Mouse (Mus musculus): ENCODE measurements around the gene Gucy2d.

Gene Gucy2d

DNA sequence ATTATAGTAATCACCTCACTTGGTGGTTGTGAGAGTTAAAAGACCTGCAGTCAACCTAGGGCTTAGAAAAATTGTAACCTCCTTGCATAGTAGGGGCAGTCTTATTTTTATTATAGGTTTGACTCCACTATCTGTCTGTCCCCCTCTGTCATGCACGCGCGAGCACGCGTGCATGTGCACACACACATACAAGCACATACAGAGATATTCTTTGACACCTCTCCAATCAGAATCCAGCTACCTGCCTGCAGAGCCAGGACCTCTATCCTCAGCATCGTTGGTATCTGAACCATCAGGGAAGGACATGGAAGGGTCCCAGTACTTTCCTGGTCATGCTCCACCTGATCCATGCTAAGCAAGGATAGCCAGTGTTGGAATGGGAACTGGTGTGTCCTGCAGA lies 50.7 kb downstream of the Gucy2d start:
- no peak for DNase-seq

DNA sequence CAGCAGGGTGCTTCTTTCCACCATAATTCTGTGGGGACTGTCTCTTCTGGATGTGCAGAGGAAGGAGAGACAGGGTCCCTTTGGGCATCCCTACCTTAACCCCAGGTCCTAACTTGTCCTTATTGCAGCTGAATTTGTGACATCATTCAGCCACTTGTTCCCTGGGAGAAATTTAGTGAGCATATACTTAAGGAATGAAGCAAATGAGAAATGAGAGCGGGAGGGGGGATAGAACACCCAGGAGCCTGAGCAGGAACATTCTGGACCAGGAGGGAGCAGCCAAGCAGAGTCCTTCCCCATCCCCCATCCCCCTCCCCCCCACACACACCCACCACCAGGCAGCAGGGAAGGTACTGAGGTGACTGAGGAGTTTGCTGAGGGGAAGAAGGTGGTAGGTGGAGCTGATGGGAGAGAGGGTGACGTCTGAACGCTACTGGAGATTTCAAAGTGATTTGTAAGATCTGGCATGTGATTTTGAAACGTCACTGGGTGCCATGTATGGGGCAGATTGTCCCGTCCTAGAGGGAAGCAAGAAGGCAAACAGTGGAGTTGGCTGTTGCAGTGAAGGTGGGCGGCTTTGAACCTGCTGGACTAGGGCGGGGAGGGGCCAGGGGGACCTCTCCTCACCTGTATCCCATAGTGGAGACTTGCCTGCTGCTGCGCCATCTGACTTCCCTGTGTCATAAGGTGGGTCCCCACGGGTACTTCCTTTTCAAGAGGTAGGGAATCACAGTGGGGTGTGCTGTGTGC lies 51.4 kb downstream of the Gucy2d start:
- DNase-seq = no peak

DNA sequence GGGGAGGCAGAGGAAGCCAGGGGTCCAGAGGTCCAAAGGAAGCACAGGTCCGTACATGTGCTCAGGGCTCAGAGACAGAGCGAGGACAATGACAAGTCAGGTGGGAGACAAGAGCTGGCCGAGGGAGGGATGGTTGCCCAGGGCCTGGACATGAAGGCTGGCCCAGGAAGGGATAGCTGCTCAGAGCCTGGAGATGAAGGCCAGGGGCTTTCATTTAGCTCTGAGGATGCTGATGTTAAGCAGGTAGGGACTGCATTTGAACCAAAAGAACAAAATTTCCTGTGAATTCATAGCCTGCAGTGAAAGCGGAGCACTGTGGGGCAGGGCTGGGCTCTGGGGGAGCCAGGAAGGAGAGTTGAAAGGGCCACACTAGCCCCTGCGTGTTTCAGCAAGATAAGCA lies 52.1 kb downstream of the Gucy2d start:
- DNase-seq = no peak

DNA sequence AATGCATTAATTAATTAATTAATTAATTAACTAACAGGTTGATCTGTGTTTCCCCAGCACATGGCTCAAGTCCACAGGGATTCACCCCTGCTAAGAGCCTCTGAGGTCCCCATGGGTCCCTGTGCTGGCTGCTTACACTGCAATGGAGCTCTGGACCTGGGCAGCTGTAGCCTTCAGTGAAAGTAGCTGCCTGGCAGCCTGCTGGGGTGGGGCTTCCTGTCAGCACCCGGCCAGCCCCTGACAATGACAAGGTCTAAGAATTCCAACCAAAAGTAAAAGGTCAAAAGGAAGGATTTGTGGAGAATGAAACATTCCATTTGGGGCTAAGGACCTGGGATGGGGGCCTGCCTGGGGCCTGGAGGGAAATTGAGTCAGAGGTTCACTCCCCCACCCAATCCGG lies 53.1 kb downstream of the Gucy2d start:
- DNase-seq = no peak

DNA sequence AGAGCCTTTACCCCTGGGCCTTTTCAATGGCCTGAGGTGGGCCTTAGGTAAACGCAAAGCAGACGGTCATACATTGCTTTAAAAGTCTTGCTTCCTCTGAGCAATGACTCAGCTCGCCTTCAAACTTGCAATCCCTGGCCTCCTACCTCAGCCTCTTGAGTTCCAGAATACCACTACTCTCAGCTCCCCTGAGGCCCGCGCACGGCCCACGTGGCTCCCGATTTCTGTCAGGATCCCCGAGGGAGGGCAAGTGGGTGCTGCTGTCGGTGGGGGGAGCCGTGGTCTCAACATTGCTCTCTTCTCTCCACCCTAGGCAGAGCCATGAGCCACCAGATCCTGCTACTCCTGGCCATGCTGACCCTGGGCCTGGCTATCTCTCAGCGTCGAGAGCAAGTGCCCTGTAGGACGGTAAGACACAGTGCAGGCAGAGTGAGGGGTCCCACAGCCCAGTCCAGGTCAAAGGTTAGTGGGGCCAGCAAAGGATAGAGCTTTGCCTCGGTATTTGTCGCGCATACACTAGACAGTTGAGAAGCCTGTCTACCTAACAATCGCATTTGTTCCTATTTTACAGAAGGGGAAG lies 53.8 kb downstream of the Gucy2d start:
- no peak for DNase-seq

DNA sequence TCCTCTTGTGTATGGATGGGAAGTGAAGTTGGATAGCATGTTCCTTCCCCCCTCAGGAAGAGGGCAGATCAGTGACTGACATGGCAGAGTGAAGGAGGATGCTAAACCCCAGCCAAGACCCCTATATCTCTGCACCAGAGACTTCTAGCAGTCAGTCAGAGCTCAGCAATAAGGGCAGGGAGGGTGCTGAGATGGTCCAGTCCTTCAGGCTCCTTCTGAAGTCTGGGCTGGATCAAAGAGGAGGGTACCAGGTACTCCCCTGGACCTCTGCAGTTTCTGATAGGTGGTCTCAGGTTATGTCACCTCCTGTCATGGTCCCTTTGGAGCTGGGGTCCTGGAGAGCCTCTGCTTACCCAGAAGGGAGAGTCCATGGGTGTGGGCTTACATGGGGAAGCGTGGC lies 55.4 kb downstream of the Gucy2d start:
- DNase-seq = no peak

DNA sequence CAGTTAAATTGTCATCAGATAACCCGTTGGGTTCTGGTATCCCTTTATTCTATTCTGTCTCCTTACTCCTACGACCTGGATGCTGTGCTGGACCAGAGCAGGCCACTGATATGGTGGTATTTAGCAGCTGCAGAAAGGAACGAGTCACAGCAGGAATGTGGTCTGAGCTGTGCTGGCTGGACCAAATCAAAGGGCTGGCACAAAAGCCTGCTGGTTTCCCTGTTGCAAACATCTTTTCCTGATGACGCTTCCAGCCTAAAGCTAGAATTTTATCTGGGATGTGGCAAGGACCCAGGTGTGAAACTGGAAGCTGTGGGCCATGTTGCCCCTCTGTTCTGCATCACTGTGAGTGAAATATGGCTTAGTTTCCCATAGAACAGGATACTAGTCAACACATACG lies 57.2 kb downstream of the Gucy2d start:
- DNase-seq = no peak

DNA sequence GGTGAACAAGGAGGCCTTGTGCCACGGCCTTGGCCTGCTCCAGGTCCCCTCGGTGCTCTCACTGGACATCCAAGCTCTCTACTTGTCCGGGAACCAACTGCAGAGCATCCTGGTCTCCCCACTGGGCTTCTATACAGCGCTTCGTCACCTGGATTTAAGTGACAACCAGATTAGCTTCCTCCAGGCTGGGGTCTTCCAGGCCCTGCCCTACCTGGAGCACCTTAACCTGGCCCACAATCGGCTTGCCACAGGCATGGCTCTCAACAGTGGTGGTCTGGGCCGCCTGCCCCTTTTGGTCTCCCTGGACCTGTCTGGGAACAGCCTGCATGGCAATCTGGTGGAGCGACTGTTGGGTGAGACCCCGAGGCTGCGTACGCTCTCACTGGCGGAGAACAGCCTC lies 57.9 kb downstream of the Gucy2d start:
- no peak for DNase-seq

DNA sequence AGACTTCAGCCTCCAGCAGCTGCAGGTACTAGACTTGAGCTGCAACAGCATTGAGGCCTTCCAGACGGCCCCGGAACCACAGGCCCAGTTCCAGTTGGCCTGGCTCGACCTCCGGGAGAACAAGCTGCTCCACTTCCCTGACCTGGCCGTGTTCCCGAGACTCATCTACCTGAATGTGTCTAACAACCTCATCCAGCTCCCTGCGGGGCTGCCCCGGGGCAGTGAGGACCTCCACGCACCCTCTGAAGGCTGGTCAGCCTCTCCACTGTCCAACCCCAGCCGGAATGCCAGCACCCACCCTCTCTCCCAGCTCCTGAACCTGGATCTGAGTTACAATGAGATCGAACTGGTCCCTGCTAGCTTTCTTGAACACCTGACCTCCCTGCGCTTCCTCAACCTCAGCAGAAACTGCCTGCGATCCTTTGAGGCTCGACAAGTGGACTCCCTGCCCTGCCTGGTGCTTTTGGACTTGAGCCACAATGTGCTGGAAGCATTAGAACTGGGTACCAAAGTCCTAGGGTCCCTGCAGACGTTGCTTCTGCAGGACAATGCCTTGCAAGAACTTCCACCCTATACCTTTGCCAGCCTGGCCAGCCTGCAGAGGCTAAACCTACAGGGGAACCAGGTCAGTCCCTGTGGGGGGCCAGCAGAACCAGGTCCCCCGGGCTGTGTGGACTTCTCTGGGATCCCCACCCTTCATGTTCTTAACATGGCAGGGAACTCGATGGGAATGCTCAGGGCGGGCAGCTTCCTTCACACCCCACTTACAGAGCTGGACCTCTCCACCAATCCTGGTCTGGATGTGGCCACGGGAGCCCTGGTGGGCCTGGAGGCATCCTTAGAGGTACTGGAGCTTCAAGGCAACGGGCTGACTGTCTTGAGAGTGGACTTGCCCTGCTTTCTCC lies 58.7 kb downstream of the Gucy2d start:
- DNase-seq = no peak

DNA sequence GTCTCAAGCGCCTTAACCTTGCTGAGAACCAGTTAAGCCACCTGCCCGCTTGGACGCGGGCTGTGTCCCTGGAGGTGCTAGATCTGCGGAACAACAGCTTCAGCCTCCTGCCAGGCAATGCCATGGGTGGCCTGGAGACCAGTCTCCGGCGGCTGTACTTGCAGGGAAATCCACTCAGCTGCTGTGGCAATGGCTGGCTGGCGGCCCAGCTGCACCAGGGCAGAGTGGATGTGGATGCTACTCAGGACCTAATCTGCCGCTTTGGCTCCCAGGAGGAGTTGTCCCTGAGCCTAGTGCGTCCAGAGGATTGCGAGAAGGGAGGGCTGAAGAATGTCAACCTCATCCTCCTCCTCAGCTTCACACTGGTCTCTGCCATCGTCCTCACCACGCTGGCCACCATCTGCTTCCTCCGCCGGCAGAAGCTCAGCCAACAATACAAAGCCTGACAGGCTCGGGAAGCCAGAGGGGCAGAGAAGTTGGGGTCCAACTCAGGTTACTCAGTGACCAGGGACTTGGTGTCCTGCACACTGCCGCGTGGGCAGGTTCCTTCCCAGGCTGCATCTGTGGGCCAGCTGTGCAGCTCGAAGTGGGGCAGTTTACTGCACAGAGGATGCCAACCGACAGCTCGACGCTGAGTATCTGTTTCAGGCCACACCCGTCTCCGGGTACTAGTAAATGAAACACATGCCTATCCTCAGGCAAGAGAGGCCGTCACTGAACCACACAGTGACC lies 59.5 kb downstream of the Gucy2d start:
- no peak for DNase-seq

DNA sequence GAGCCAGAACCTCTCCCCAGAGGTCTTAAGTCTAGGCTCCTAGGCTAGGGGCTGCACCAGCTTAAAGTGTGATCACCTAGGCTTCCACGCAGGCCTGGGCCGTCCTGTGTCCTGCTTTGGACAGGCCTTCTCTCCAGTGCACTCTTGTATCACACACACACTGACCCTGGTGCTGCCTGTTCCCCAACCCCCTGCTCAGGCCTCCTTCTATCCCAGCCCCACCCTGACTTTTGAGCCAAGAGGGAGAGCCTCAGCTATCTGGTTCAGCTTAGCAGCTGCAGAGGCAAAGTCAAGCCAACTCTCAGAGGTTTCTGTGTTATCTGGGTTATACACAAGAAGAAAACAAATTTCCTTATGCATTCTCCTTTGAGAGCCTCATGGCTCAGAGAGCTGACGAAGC lies 60.3 kb downstream of the Gucy2d start:
- DNase-seq = no peak

DNA sequence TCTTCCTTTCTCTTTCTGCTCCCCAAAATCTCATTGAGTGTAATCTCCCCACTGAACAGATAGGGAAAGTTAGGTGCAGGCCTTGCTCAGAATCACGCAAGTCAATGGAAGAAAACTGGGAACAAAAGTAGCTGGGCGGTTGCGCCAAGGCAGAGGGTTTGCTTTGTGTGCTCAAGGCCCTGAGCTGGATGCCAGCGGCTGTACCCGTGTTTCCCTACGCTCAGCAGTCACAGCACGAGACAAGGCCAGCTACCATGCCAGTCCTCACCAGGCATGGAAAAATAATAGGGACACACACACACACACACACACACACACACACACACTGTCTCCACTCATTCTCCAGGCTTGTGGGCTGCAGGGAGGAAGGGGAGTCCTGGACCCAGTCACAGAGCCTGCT lies 60.9 kb downstream of the Gucy2d start:
- DNase-seq = no peak

DNA sequence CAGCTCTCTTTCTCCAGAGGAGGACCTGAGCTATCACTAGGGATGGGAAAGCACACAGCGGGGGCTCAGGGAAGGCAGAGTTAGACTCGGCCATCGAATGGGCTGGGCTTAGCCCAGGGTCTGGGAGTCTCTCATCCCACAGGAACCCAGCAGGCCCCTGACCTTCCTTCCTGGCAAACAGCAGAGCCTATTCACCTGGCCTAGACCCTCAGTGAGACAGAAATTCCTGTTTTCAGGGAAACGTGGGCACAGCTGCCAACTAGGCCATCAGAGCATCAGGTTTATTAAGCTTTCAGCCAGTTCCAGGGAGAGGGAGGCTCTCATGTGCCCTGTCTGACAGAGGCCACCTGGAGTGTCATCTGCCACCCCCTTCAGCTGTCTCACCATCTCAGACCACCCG lies 62.7 kb downstream of the Gucy2d start:
- DNase-seq = no peak

DNA sequence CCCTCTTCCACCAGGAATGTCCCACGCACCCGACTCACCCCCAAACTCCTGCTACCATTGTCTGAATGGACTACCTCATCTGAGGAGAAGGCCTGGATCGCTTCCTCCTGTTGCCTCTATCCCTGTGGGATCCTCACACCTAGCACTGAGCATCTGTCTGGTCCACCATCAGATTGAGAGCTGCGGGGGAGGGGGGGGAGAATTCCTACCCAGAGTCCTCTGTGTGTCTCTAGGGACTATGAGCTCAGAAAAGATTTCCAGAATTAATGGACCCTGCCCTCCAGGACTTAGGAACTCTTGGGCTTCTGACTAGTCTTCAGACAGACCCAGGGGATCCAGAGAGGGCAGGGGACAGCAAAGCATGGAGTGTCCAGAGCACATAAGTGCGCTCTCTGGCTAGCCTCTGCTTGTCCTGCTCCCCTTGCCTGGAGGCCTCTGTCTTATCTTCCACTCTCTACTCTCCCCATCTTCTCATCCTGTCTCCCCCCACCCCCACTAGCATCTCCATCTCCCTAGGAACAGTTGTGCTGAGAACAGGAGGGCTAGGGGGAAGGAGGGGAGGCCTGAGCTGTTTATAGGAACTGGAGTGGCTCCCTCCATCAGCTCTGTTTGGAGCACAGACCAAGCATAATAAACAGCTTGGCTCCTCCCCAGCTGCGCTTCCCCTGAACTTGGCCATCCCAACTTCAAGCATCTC lies 63.9 kb downstream of the Gucy2d start:
- DNase-seq = no peak

DNA sequence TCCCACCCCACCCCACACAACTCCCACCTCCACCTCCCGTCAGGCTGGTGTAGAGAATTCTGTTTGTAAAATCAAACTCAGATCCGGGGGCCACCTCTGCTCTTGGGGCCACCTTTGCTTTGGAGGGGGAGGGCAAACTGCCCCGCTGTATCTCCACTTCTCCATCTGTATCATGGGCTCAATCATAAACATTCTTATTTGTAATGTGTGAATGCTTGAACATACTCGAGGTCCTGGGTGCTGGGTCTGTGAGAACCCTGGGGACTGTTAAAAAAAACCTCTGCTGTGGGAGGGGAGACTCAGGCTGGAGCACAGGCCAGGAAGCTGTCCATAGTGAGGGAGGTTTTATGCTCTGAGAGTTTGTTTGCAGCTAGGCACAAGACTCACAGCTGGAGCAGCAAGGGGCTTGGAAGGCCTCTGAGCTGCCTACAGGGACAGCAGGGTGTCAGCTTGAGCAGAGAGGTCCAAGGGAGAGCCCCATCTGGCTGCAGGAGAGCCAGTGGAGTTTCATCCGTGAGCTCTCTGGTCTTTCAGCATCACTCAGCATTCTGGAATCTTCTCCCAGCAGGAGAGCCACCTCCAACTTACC lies 64.6 kb downstream of the Gucy2d start:
- no peak for DNase-seq

DNA sequence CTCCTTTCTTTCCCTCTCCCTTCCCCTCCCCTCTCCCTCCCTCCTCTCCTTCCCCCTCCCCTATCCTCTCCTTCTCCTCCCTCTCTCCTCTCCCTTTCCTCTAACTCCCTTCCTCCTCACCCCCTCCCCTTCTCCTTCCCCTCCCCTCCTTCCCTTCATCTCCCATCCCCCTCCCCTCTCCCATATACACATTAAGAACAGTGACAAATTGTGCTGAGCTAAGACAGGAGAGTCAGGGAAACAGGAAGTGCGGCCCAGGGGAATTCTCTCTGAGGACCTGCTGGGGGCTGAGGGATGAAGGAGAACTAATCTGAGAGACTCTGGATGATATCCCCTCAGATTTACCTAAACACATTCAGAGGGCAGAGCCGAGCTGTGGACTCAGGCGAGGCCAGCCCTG lies 65.4 kb downstream of the Gucy2d start:
- no peak for DNase-seq

DNA sequence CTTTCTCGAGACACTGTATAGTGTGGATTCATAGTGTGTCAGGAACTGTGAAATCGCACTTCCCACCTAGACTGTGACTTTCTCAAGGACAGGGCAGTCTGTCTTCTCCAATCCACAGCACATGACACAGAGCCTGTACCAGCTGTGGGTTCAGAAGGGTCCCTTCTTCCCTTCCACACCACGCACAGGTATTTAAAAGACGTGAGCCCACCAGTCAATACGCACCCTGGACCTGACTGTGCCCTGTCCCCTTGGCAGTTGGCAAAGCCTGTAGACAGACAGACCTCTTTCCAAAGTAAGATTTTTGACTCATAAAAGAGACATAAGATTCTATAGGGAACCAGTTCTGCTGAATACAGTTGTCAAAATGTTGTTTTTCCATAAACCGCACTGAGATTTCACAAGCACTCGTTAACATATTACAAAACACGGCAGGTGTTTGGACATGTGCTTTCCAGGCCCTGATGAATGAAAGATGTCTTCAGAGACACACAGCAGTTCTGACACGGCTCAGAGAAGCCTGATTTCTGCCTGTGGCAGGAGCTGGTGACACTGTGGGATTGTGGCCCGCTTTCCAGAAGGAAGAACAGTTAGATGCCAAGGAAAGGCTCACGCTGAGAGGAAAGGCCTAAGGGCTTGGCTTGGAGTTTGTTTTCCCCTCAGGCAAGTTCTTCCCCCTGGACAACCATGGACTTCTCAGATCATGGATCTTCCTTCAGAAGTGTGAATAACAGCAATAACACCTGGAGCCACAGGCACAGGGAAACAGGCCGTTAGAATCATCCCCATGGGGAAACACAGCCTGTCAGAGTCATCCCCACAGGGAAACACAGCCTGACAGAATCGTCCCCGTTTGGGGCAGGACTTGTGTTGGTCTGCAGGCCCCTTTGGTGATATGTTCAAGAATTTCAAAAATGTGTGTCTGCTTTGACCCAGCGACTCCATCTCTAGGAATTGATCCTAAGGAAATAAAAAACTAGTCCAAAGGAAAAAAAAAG lies 71.0 kb downstream of the Gucy2d start:
- DNase-seq = no peak

DNA sequence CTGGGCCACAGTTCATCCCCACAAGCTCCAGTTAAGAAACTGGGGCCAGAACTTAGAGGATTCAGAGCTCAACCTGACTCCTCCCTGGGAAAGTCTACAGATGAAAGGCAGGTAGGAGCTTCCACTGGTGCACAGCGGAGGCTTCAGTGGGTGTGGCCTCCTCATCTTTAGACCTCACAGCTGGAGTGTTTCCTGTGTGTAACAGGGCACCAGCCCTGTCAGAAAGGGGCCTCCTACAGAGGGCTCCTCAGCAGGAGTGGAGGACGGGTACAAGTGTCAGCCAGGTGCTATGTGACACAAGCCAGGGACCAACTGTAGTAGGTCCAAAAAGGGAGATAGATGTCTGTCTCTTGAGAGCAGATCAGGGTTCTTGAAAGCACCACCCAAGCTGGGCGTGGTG lies 73.0 kb downstream of the Gucy2d start:
- DNase-seq = no peak

DNA sequence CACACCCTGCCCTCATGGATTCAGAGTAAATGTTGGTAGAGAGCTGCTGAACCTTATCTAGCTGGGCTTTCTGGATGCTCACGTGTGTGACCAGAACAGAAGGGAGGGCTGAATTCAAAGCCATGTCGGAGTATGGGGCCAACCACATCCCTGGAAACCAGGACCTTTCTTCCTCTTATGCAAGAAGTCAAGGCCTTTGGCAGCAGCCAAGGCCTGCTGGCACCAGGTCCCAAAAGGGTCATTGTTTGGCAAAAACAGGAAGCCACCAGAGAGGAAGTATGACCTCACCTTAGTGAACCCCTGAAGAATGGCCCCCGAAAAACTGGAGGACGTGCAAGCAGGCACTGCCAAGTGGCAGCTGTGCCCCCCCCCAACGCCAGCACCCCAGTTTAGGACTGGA lies 82.4 kb downstream of the Gucy2d start:
- no peak for DNase-seq

DNA sequence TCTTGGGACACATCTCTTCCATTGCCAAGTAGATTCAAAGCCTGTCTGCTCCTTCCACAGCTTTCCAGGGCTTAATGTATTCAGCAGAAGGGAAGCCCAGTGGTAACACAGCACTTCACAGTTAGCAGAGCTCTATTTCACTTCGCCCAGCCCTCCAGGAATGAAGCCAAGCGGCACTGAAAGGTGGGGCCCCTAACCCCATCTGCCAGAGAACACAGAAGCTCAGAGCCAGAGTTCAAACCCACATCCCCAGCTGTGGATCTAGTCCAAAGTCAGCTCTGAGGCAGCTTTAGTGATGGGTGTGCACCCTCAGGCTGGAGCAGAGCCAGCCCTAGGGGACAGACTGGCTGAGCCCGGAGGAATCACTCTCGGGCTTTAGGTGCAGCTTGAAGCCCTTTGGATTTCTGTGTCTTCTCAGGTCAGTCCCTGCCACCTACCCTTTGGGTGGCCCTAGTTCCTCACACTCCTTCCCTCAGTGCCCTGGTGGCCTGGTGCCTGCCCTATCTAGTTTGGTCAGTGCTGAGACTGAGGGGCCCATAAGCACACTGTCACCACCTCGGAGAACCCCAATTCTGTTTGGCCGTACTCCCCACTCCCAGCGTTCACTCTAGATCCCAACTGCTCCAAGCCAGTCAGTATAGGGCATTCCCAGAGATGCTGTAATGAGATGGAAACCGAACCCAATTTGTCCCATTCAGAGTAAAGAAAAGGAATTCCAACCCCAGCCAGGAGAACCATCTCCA lies 83.0 kb downstream of the Gucy2d start:
- DNase-seq = no peak
